Mouse (Mus musculus) adrenal gland, adult 18-20 months (tissue): ENCODE data around the gene Atp1a2. TPM values are rescaled to one million over a fixed set of nuclear protein-coding genes. Genes with fewer than 3 reads are reported as not detected.

ENCODE experiments used
- DNase-seq, 2 experiments: peaks; one replicate each; pipeline ENCODE4 v3.0.0; 2021 to 2022; ENCODE audit warnings: low spot score in 2 of 2
- long read RNA-seq, 2 experiments: library from polyadenylated mRNA; stranded (forward); transcript quantifications; one replicate each; pipeline ENCODE4 v2.0.0; 2021
- total RNA-seq, 2 experiments: library from RNA; stranded (reverse); gene quantifications; 1 replicate in 1 of 2; 2 replicates in 1 of 2; pipeline ENCODE4 v1.2.3; 2021

Gene Atp1a2
- 100 to 1,000 TPM; 128 to 221 TPM for total RNA-seq
- long read RNA-seq, experiment 1, full-length matches to known transcripts = 264 of 314 reads
- long read RNA-seq, experiment 1, partial matches to known transcripts = 29 of 314 reads
- long read RNA-seq, experiment 1, other reads (novel, unspliced or antisense) = 21 of 314 reads
- long read RNA-seq, experiment 2, full-length matches to known transcripts = 436 of 546 reads
- long read RNA-seq, experiment 2, partial matches to known transcripts = 78 of 546 reads
- long read RNA-seq, experiment 2, other reads (novel, unspliced or antisense) = 32 of 546 reads

DNA sequence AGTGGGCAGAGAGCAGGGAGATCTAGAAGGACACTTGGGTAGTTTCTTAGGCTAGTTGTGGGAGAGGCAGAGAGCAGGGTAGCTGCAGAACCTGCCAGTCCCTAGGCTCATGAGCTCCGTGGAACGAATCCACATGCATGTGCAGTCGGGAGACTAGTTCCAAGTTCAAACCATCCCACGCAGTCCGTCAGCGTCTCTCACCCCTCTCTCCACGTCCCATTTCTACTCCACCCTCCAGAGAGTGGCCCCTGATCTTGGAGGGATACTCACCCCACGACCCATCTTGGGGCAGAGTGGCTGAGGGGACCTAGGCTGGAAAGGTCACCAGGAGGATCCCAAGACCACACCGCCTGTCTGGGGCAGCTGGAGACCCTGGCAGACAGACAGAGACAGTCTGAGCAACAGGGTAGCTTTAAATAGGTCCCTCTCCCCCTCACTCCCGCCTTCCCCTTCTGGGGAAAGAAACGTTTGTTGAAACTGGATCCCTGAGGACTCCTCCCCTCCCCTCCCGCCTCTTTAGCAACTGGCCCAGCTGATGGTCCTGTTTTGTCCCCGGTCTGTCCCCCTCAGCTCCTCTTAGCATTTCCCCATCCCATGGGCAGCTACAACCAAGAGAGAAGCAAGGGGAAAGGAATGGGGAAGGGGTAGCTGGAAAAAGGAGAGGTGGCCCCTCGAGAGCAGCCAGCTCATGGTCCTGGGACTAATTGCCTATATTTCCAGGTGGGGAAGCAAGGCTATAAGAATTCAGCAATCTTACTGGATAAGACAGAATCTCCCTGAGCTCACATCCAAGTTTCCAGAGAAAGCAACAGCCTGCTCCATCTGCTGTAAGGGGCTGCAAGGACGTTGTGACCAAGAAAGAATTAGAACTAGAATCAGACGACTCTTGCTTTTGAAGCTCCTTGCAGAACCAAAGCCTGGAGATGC, at the start of gene Atp1a2:
Gene Atp1a2, minus strand, starts transcription at position 454 of the 927 bp plus-strand sequence.
- DNase-seq = no peak

- DNase-seq = no peak
Observed at GRCm38 (mm10) chr1:172347382-172347781, 49.5 kb upstream of the Atp1a2 start.

DNA sequence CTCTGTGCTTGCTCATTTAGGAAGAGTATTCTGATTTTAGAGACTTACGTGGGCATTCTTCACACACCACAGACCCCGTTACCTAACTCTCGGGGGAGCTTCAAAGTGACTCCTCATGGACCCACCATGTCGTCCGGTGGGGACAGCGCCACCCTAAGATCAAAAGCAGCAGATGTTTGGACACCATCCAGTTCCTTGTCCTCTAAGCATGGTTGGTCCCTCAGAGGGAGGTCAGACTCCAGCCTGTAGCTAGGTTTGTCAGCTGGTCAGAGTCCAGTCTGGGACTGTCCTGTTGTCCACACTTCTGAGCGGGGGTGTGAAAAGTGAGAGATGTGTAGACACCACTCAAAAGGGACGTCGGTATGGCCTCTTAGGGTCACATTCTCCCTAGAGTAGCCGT, 48.8 kb upstream of the Atp1a2 start:
- DNase-seq = no peak

DNA sequence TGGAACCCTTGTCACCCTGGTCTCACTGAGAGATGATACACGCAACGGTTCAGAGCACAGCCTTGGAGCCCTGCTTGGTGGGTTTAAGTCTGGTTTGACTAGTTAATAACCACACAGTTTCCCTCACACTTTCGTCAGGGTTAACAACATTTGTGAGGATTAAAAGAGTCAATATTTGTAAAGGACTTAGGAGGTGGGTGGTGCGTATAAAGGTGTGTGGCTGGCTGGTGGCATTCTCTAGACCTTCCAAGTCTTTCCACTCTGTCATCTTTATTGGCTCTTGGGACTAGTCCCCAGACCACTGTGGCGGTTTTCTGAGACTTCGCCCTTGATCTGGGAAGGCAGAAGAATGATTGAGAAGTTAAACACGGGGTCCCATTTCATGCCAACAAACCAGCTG, 47.0 kb upstream of the Atp1a2 start:
- DNase-seq = no peak

DNA sequence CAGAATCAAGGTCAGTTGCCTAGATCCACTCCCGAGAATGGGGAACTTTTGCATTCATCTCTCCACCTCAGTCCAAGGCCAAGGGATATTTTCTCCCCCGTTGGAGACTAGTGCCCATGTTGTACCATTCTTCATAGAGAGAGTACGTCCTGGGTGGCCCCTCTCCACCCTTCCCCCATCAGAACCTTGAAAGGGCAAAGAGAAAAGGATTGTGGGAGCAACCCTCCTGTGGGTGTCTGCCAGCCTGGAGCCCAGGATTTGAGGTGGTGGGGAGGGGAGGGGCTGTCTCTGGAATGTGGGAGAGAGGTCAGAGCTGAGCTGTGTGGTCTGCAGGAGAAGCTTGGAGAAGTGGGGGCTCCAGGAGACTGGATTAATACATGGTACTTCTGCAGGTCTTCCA, 46.0 kb upstream of the Atp1a2 start:
- DNase-seq = no peak

DNA sequence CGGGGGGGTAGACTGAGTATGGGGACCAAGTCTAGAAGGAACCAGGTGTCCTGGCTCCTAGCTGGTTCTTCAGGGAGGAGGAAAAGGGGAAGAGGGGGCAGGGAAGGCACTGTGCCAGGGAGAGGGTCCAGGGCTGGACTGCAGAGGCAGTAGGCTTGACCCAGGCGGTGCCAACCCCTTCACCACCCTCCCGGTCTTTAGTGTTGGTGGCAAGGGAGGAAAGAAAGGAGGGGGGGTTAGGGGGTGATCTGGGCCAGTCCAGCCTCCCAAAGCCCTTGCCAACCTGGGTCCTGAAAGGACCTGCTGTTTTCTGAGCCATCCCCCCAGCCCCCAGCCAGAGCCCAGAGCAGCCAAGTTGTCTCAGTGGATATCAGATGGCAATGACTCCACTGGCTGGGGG, 44.9 kb upstream of the Atp1a2 start:
- DNase-seq = no peak

DNA sequence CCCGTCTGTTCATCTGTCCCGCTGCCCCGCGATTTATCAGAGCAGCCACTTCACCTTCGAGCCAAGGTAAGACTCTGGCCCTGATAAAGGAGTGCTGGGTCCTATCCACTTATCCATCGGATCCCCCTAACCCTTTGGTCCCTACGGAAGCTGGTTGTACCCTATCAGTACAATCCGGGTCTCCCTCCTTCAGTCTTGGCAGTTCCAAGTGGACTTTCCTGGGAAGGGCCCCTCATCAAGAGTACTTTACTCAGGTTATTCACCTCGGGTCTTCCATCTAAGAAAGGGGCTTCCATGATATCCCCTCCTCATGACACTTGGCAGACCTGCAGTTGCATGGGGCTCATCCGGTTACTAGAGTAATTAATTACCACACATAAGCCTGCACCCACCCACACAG, 43.5 kb upstream of the Atp1a2 start:
- no peak for DNase-seq

DNA sequence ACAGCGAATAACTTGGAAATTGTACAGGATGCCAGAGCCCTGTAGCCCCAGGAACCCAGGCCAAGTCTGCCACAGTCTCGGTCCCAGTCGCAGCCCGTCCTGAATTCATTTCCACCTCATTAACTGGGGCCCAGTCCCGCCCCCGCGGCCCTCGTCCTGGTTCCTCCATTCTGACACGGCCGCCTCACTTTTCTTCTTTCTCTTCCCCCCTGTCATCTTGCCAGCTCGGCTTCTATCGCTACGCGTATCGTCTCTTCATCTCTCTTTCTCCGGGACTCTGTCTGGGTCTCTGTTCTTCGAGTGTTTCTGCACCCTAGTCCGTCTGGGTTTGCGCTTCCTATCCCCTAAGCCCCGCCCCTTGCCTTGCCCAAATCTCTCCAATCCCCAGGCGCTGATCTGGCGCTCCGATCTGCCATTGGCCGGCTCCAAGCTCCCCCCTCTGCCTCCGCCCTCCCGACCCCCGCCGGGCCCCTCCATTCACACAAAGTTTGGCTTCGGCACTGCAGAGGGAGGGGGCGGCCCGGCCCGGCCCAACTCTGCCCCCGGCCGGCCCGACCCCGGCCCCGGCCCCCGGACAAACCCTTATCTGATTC, 43.0 kb upstream of the Atp1a2 start, which contains the start of gene Kcnj10:
Gene Kcnj10, plus strand, starts transcription at position 482 of the 593 bp plus-strand sequence.
- DNase-seq = peak; percentile 57 to 72

DNA sequence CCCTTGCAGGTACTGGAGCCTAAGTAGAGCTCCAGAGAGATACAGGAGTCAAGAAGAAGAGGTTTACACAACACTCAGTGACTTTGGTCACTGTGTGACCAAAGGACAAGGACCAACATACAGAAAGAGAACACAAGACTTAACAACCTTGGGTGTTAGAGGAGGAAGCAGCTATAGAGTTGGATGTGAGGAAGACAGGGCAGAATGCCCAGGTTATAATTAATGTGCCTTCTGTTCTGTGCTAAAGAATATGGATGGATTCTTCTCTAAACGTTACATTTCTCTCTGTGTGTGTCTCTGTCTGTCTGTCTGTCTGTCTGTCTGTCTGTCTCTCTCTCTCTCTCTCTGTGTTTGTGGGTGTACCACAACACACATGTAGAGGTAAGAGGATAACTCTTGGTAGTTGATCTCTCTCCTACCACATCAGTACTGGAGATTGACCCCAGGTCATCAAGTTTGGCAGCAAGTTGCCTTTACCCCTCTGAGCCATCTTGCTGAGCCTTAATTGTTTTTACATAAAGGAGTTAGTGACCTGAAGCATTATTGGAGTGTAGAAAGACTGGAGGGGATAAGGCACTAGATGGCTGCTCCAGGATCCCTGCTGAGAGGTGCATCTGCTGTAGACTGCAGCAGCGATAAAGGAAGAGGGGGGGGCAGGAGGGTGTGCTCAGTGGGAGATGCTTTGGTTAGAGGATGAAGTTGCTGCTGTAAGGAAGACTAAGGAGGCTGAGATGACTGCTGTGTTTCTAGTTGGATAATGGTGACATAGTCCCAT, 39.7 kb upstream of the Atp1a2 start:
- no peak for DNase-seq

DNA sequence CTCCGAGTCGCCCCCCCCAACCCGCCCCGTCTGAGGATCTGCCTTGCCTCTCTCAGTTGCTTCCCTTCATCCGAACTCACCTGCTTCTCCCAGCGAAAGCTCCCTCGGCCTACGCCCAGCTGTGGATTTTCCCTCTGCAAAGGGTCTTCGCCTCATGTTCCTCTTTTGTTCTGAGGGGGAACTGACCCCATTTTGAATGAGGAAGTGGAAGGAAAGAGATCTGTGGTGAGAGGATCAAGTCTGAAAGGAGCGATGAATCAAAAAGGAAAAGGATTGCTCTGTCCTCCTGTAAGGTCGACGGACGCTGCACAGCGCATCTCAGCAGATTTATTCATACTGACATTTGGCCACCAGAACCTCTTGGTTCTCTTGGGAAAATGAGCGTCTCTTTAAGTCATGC, 37.9 kb upstream of the Atp1a2 start:
- no peak for DNase-seq

GRCm38 (mm10) chr1:172333512-172333911, 35.6 kb upstream of the Atp1a2 start:
- DNase-seq = no peak

GRCm38 (mm10) chr1:172332925-172333324, 35.1 kb upstream of the Atp1a2 start:
- no peak for DNase-seq

GRCm38 (mm10) chr1:172331422-172331947, 33.6 kb upstream of the Atp1a2 start:
- no peak for DNase-seq

DNA sequence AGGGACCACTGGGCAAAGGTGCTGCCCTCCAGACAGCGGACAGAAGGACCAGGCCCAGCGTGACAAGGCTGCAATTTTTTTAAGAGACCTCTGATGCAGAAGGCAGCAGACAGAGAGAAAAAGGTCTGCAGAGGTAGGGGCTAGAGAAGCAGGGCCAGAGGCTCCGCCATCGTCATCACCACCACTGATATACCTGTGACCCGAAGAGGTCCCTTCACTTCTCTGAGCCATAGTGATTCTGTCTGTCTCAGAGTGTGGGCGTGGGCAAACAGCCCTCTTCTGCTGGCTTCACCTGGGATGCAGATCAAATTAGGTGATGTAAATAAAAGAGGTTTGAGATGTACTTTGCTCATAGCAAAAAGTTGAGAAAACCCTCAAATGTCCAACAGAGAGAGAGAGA, 31.8 kb upstream of the Atp1a2 start:
- no peak for DNase-seq

DNA sequence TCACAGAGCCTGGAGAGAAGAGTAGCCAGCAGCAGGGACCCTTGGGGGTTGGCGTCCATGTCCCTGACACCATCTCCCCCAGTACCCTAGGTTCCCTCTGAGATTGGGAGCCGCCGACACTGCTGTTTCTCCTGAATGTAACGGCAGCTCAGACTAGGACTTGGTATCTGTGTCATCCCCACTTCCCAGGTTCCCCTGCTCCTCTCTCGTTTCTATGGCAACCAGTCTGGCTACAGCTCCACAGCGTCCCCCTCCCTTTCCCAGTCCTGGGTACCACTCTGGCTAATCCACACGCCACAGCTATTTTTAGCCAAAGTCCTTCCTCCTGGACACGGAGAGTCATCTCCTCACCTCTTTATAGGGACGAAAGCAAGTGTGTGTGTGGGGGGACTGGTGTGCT, 31.3 kb upstream of the Atp1a2 start, which contains the start of gene Kcnj9:
Gene Kcnj9, minus strand, starts transcription at position 188 of the 400 bp plus-strand sequence.
- DNase-seq = no peak

DNA sequence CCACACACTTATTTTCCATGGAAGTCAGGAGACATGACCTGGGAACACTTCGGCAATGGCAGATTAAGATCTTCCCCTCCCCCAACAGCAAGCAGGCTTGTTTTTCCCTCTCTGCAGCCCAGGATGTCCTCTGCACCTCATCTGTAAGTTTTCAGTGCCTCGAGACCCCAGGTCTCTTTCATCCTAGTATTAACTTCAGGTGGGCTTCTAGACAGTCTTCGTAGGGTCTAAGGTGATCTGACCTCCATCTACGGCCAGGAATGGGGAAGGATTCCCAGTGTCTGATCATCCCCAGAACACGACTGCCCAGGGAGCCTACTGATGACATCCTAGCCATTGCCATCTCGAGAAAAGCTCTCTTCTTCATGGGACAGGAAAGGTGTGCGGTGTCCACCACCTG, 30.6 kb upstream of the Atp1a2 start:
- DNase-seq = no peak

GRCm38 (mm10) chr1:172328041-172328440, 30.2 kb upstream of the Atp1a2 start:
- DNase-seq = no peak

GRCm38 (mm10) chr1:172327206-172328001, 29.5 kb upstream of the Atp1a2 start:
- no peak for DNase-seq

- no peak for DNase-seq
Observed at GRCm38 (mm10) chr1:172326684-172327083, 28.8 kb upstream of the Atp1a2 start.
